Mouse (Mus musculus): Measurements from ENCODE around the gene Chil1. TPM values are rescaled to one million over a fixed set of nuclear protein-coding genes. Genes with fewer than 3 reads are reported as not detected.
A peak's percentile ranks its signal among the peaks of the same experiment; 100 is the strongest.

Gene Chil1
- total RNA-seq, 1 experiment from 2014 or later = 0.48 TPM

DNA sequence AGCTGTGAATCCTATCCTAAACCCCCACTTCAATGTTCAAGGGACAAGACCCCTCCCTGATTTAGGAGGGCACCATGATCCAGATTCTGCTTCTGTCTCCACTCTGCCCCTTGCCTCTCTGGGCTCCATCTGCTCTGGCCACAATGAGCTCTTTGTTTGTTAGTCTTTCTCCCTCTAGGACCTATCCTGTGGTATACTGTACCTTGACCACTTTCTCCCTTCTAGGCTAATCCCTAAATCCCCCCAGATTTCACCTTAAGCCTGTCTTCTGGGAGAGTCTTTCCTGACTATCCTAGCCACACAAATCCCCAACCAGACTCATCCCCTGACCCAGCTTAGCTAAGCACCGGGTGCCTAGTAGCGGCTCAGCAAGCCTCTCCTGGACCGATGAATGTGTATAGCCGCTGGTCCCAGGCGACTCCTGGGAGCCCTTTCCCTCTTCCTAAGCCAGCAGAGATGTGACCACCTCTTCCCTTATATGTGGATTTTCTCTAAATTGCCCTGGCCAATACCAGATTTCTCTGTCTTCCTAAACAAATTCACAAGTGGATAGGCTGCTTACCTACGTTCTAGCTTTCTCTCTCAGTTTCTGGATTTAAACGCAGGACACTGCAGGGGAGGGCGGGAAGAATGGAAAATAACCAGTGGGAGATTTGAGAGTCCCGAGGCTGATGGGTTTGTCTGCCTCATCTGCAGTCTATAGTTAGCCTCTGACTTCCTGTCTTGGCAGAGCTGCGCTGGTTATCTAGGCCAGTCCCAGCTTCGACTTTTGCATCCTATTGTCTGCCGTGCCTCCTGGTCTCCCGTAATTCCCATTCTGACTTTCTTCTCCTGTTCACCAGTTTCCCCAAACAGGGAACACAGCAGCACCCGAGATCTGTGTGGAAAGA lies 14.3 kb upstream of the Chil1 start:
- no peak for ATAC-seq (replicated peaks; ENCODE audit: insufficient number of reproducible peaks, low FRiP score, low TSS enrichment, poor library complexity, severe bottlenecking)

DNA sequence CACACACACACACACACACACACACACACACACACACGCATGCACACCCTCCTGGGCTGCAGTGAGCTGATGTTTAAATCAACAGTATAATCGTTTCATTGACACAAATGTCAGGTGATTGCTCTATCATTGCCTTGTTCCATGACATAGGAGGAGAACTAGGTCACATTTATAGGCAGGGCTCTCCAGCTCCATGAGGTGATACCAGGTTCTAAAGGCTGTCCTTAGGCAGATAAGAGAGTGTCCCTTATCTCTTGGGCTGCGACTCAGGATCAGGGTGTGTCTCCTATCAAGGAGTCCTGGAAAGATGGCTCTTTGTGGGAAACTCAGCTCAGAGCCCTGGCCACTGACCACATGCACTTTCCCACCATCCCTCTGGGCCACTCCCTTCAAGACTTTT lies 13.4 kb upstream of the Chil1 start:
- no peak for ATAC-seq (replicated peaks; ENCODE audit: insufficient number of reproducible peaks, low FRiP score, low TSS enrichment, poor library complexity, severe bottlenecking)

DNA sequence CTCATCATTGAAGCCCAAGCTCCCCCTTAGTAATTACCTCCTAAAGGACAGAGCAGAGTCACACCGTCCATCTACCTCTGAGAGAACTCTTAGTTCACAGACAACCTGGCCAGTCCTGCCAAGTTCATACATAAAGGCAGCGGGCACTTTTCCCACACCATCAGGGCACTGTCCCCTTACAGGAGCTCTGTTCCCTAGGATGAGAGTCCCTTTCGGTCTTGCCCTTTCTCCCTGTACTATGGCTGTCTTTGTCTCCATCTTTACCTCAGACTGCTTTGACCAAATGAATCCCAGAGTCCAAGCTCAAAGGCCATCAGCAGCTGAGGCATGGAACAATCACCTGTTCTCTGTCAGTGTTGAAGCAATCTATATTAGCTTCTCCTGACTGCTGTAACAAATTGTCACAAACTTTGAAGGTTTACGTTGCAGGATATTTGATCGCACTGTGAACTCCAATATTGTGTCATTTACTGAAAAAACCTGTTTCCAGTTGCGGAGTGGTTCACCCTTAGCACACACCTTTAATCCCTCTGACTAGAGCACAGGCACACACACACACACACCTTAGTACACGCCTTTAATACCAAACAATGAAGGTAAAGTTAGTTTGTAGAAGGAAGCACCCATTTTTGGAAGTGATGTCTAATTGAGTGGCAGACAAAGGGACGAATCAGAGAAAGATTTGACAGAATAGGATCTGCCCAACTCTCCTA lies 12.8 kb upstream of the Chil1 start:
- ATAC-seq (replicated peaks; ENCODE audit: insufficient number of reproducible peaks, low FRiP score, low TSS enrichment, poor library complexity, severe bottlenecking) = no peak

DNA sequence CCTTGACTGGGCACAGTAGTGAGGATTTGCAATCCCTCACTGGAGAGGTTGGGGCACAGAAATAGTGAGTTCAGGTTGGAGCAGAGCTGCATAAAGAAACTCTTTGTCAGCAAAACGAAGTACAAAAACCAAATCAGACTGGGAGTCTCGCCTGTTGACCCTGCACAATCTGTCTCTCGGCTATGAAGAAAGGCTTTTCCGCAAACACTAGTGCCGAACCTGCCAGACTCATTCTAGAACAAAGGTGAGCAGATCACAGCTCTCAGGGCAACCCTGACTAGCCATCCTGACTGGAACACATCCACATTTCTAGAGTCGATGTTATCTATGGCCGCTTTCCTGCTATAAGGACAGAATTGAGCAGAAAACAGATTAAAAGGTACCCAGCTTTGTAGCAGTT lies 8.9 kb upstream of the Chil1 start:
- ATAC-seq (replicated peaks; ENCODE audit: insufficient number of reproducible peaks, low FRiP score, low TSS enrichment, poor library complexity, severe bottlenecking) = no peak

DNA sequence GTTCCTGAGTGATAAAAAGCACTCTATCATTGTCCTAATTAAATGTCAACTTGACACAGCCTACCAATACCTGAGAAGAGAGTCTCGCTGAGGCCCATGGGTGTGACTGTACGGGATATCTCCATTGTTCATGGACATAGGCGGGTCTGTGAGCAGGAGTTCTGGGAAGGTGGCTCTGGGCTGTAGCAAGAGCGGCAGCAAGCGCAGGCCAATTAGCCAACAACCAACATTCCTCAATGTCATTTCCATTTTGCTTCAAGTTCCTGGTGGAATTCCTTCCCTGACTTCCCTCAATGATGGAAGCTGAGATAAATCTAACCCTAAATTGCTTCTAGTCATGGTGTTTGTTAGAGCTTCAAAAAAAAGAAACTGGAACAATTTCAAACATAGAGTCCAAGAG lies 4.0 kb upstream of the Chil1 start:
- no peak for ATAC-seq (replicated peaks; ENCODE audit: insufficient number of reproducible peaks, low FRiP score, low TSS enrichment, poor library complexity, severe bottlenecking)

DNA sequence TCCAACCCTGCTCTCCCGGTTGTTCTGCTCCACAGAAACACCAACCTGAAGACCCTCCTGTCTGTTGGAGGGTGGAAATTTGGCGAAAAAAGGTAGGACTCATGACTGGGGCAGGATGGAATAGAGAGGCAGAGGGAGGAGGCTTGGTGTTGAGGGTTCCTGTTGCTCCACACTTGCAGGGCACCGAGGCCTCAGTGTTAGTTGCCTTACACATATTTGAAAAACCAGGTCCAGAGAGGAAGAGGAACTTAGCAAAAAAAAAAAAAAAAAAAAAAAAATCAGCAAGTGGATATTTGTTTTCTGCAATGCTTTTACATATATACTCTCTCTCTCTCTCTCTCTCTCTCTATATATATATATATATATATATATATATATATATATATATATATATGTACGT lies 2.1 kb downstream of the Chil1 start:
- no peak for ATAC-seq (replicated peaks; ENCODE audit: insufficient number of reproducible peaks, low FRiP score, low TSS enrichment, poor library complexity, severe bottlenecking)

DNA sequence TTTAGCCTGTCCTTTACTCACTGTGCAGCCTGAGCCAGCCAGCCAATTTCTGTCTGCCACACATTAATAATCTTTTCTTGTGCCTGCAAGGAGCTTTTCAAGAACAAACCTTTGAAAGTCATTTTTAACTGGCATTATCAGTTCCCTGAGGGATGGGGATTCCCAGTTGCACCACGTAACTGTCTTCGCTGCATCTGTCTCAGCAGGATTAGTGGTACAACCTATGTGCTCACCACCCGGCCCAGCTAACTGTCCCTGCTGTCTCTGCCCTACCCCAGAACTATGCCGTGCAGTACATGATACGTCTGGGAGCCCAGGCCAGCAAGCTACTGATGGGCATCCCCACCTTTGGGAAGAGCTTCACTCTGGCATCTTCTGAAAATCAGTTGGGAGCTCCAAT lies 6.2 kb downstream of the Chil1 start:
- no peak for ATAC-seq (replicated peaks; ENCODE audit: insufficient number of reproducible peaks, low FRiP score, low TSS enrichment, poor library complexity, severe bottlenecking)

DNA sequence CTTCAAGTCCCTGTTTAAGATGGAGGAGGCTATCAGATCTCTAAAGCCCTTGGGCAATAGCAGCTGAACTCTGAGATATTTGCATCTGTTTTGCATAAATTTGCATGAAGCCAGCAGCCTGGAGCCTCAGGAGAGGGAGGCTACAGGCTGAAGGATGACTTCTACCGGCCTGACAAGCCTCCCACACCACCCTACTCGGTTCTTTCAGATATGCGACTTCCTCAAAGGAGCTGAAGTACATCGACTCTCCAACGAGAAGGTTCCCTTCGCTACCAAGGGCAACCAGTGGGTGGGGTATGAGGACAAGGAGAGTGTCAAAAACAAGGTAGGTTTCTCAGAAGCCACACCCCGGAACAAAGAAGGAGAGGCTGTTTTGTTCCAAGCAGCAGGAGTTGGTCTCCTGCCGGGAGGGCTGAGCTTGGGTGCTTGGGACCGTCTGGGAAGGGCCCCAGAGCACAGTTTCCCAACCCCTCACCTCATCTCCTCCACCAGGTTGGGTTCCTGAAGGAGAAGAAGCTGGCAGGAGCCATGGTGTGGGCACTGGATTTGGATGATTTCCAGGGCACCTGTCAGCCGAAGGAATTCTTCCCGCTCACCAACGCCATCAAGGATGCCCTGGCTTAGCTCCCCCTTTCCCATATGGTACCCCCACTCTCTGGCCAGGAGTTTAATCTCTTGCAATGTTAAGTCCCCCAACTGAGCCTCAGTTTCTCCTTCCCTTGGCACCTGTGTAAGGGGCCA lies 7.2 kb downstream of the Chil1 start:
- no peak; the same call in 1 of the 2 replicates for ATAC-seq (replicated peaks; ENCODE audit: insufficient number of reproducible peaks, low FRiP score, low TSS enrichment, poor library complexity, severe bottlenecking)

DNA sequence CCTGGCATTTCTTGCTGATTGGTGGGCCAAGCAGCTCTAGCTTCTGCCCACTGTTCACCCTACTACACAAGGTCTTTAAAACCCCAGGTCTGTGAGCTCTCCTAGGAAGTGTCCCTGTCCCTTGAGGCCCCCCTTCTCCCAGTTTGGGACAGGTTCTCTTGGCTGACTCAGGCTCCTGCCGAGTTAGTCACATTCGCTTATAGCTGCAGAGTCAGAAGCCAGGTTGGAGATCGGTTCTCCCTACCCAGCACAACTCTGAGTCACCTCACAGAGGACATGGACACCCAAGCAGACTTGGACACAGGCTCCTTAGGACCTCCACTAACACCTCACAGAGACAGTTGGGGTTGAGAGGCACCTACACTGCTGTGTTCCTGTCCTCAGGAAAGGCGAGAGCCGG lies 9.2 kb downstream of the Chil1 start:
- no peak for ATAC-seq (replicated peaks; ENCODE audit: insufficient number of reproducible peaks, low FRiP score, low TSS enrichment, poor library complexity, severe bottlenecking)

DNA sequence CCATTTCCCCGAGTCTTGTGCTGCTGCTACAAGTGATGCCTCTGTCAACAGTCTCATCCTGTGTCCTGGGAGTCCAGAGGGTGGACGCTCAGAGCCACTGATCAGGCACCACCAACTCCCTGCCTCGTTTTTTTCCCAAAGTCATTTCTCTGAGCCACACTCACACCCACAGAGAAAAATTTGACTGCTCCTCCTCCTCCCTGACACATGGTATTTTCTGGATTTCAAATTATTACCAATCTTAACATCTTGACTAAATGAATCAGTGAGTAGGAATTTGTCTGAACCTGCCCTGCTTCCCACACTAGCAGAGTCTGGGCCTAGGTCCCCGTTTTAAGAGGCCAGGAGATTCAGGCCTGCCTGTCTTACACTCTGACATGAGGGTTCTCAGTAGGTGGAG lies 10.0 kb downstream of the Chil1 start:
- no peak for ATAC-seq (replicated peaks; ENCODE audit: insufficient number of reproducible peaks, low FRiP score, low TSS enrichment, poor library complexity, severe bottlenecking)

DNA sequence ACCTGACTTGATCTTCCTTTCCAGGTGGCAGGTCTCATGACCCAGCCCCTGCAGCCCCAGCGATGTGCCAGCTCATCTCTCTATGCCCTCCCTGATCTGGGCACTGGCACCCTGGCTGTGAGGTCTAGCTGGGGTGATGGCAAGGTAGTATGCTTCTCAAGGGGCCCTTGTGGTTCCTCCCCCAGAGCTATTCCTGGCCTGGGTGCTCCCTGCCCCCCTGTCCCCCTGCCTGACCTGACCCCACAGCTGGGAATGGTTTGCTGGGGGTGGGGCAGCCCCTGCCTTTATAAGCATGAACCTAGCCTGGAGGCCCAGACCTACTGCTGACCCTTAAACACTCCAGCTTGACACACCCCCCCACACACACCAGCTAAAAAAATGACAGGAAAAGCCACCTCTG lies 11.2 kb downstream of the Chil1 start, which contains the start of gene Mybph:
Gene Mybph, plus strand, starts transcription at position 323 of the 400 bp plus-strand sequence.
- ATAC-seq (replicated peaks; ENCODE audit: insufficient number of reproducible peaks, low FRiP score, low TSS enrichment, poor library complexity, severe bottlenecking) = no peak

DNA sequence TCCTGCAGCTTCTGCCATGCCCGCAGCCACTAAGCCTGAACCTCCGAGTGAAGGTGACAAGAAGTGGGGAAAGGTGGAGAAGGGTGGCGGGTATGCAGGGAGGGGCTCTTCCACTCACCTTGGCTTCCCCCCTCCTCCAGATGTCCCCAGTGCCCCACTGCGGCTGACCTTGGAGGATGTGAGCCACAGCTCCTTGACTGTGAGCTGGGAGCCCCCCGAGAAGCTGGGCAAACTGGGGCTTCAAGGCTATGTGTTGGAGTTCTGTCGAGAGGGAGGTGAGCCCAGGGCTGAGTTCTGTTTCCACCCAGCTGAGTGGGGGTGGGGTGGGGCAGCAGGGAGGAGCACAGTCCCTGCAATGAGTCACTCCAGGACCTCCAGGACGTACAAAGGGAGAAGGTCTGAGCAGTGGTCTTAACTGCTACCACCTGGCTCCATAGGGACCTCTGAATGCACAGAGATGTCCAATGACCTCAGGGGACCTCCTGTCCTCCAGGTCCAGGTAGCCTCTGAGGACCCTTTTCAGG lies 11.8 kb downstream of the Chil1 start:
- ATAC-seq (replicated peaks; ENCODE audit: insufficient number of reproducible peaks, low FRiP score, low TSS enrichment, poor library complexity, severe bottlenecking) = no peak

DNA sequence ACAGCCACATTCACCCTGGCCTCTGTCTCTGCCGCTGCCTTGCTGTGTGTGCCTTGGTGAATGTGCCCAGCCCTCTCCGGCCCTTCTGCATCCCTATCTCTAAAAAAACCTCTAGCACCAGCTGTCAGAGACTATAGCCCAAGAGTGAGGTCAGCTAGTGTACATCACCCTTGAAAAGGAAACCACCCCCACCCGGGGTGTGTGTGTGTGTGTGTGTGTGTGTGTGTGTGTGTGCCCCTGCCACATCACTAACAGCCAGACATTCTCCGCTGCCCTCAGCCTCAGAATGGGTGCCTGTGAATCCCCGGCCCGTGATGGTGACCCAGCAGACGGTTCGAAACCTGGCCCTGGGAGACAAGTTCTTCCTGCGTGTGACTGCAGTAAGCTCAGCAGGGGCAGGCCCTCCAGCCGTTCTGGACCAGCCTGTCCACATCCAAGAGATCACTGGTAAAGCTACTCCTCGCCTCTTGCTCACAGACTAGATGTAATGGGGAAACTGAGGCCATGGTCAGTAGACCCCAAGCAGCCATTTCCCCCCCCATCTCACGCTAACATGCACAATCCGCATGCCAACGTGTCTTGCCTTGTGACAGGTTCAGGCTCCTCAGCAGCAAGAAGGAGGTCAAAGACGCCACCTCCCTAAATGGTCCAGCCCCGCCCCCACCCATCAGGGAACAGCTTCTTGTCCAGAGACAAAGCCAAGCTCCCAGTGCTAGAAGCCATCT lies 12.5 kb downstream of the Chil1 start:
- no peak for ATAC-seq (replicated peaks; ENCODE audit: insufficient number of reproducible peaks, low FRiP score, low TSS enrichment, poor library complexity, severe bottlenecking)

DNA sequence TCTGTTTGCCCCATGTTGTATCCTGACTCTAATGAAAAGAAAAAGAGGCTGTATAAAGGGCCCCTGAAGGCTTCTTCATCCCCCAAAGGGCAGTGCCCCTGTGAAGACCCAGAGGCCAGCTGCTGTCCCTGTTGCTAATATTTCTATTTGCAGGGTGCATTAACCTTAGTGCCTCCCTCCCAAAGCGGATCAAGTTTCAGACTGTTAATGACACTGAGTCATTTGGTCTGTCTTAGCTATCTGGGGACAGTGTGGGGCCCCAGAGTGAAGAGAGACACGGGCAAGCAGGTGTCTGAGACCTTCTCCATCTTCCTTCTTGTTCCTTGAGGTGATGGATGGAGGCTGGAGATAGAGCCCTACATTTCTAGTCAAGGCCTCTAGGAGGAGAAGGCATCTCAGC lies 13.1 kb downstream of the Chil1 start:
- no peak for ATAC-seq (replicated peaks; ENCODE audit: insufficient number of reproducible peaks, low FRiP score, low TSS enrichment, poor library complexity, severe bottlenecking)

DNA sequence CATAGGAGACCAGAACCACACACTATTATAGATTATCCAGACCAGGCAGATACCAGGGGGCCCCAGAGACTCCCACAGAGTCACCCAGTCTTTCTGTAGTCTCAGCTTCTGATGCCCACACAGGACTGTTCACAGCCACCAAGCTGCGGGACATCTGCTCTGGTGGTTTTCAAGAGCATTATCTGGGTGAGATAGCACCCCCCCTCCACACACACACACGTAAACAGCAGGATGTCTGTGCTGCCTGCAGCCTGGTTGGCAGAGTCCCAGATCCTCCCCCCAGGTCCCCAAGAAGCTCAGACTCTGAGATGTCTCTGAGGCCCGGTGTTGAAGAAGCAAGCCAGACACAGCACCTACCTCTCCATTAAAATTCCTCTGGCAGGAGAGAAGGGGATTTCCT lies 13.6 kb downstream of the Chil1 start:
- ATAC-seq (replicated peaks; ENCODE audit: insufficient number of reproducible peaks, low FRiP score, low TSS enrichment, poor library complexity, severe bottlenecking) = no peak

DNA sequence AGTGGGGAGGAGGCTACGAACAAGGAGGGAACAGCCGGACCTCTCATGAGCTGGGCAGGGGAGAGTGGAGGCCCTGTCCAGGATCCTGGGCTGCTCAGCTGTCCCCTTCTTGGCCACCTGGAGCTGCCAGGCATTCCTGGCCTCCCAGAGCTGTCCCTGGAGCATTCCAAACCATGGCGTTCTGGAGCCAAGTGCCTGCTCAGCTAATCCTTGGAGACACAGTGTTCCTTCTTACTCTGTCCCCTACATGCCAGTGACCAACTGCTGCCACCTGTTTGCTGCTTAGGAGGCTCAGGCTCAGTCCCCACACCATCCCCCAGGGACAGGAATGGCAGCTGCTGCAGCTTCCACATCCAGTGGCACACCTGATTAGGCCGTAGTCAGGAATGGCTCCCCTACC lies 14.0 kb downstream of the Chil1 start:
- no peak for ATAC-seq (replicated peaks; ENCODE audit: insufficient number of reproducible peaks, low FRiP score, low TSS enrichment, poor library complexity, severe bottlenecking)

DNA sequence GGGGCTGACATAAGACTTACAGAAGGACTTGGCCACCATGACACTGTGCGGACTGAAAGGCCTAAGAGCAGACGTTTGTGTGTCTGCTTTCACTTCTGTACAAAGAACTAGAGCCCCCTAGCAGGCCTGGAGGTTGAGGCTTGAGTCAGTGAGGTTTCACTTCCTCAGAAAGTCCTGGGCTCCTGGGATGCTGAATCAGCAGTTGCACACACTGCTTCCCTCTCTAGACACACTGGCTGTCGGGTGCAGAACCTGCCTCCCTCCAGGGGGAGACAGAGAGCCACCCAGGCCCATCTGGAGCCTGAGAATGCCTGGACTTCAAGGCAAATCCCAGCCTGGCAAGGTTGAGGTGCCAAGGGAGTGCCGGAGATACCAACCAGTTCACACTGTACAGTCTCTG lies 14.4 kb downstream of the Chil1 start:
- ATAC-seq (replicated peaks; ENCODE audit: insufficient number of reproducible peaks, low FRiP score, low TSS enrichment, poor library complexity, severe bottlenecking) = peak; percentile 94

DNA sequence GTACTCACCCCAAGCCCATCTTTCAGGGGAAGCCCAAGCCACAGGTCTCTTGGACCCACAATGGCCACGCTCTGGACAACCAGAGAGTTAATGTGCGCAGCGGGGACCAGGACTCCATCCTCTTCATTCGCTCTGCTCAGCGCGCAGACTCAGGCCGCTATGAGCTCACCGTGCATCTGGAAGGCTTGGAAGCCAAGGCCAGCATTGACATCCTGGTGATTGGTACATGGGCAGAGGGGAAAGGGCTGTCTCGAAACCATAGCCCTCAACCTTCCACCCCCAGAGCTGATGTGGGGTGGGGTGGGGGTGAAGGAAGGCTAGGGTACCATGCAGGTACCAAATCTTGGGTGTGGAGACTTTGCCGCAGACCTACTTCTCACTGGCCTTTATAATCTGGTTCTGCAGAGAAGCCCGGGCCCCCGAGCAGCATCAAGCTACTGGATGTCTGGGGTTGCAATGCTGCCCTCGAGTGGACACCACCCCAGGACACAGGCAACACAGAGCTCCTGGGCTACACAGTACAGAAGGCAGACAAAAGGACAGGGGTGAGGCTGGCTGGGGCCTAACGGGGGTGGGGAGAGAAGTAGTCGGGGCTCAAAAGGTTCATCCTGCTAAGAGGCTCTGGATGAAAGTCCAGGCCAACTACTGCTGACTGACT lies 15.5 kb downstream of the Chil1 start:
- ATAC-seq (replicated peaks; ENCODE audit: insufficient number of reproducible peaks, low FRiP score, low TSS enrichment, poor library complexity, severe bottlenecking) = no peak
